Mouse (Mus musculus): Measurements from ENCODE around the gene Tax1bp3. TPM values are rescaled to one million over a fixed set of nuclear protein-coding genes. Genes with fewer than 3 reads are reported as not detected.

Gene Tax1bp3
- 174 and 181 TPM in 2 replicates for polyA plus RNA-seq (2015; fragmentation: Nextera tagmentation; extraction: Ambion mirVana)

DNA sequence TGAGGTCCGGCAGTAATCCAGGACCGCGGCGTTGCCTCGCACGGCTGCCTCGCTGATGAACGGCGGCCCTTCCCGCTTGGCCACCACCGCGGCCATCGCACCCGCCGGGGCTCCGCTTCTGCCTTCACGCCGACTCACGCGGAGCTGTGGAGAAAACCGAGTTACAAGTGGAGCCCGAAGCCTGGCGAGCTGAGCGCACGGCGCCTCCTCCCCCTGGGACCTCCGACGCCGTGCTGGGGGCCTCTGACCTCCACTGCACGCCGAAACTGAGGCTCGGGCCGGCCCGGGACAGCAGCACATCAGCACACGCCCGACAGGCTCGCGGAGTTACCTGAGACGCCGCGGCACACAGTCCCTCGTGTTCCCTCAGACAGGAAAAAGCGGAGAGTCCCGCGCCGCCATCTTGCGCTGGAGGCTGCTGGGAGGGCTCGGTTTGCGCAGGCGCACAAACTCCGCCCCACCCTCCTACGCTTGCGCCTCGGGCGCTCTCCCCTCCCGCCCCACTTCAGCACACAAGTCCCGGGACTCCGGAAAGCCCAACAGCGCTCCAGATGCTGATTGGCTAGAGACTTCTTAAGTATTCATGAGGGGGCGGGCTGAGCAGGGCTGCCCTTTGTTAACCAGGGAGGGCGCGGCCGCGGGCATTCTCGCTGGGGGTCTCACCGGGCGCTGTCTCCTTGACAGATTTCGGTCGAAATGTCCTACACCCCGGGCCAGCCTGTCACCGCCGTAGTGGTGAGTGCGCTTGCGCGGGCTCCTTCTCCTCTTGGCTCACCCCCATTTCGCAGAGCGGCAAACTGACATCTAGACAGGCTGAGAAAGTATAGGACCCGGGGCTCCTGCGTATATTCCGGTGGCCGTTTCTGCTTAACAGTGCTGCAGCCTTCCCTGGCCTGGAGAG lies at the start of gene Tax1bp3, which contains the start of gene Emc6:
Gene Tax1bp3, plus strand, starts transcription at position 476 of the 901 bp plus-strand sequence.
Gene Emc6, minus strand, starts transcription at position 430 of the 901 bp plus-strand sequence.
- Histone ChIP-seq H3K9ac (peak within 1 kb of the TSS; percentile 90), H3K27me3 (no peaks in the 10 kb centered on the region), H3K27ac (peak within 1 kb of the TSS; percentile 79), H3K4me1 (peaks cover 32% of the 10 kb centered on the region), H3K9me3 (replicated peaks) (no peaks in the 10 kb centered on the region), H3K36me3 (ENCODE audit: poor library complexity, severe bottlenecking) (peaks cover 31% of the 10 kb centered on the region), H3K4me2 (peak within 1 kb of the TSS; percentile 84), H3K4me3 (peak within 1 kb of the TSS; percentile 91)
- peak; percentile 98 for ATAC-seq
- under 1% methylated on average over 81 of the region's 81 CpGs for WGBS

DNA sequence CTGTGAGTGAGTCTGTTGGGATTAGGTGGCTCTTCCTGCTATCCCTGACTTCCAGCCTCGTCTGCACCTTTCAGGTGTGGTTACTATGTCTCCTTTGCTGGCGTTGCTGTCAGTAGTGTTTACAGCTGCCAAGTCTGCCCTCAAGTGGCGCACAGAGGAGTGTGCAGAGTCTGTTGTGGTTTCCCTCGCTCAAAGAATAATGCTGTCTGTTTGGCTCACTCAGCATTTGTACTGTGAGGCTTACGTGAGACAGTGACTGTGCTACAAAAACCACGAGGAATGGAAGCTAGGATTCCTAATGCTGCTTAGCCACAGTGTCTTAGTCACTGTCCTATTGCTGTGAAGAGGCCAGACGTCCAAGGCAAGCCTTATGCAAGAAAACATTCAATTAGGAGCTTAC lies 45.9 kb upstream of the Tax1bp3 start:
- H3K36me3 ChIP-seq (ENCODE audit: poor library complexity, severe bottlenecking): peaks cover 48% of the 10 kb centered on the region
- no peak overlapping the region for H3K4me2 ChIP-seq
- H3K4me1 ChIP-seq: peaks cover 18% of the 10 kb centered on the region
- H3K9me3 ChIP-seq (replicated peaks): no peaks in the 10 kb centered on the region
- no peak overlapping the region for H3K9ac ChIP-seq
- no peaks in the 10 kb centered on the region for H3K27me3 ChIP-seq
- H3K27ac ChIP-seq: no peak overlapping the region
- 86% methylated on average over 7 of the region's 7 CpGs for WGBS
- H3K4me3 ChIP-seq: no peak overlapping the region
- ATAC-seq: no peak

DNA sequence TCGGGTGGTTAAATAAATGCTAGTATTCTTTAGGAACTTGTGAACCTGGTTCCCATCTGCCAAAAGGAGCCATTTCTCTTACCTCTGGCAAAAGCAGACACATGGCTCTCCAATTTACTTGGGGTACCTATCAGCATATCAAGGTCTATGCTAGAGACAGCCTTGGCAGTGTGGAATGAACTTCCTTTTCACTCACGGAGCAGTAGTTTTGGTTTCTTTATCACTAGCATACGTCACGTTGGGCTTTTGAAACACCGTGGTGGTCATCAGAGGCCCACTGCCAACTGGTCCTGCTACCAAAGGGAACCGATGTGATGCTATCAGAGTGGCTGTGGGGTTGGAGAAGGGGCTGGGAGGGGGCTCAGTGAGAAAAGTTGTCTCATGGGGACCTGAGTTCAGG lies 43.9 kb upstream of the Tax1bp3 start:
- Histone ChIP-seq H3K4me1 (peaks cover 35% of the 10 kb centered on the region), H3K27me3 (no peaks in the 10 kb centered on the region), H3K4me2 (no peak overlapping the region), H3K9ac (no peak overlapping the region), H3K27ac (no peak overlapping the region), H3K9me3 (replicated peaks) (no peaks in the 10 kb centered on the region), H3K36me3 (ENCODE audit: poor library complexity, severe bottlenecking) (peaks cover 43% of the 10 kb centered on the region), H3K4me3 (no peak overlapping the region)
- WGBS: 96% methylated on average over 6 of the region's 6 CpGs
- no peak for ATAC-seq

DNA sequence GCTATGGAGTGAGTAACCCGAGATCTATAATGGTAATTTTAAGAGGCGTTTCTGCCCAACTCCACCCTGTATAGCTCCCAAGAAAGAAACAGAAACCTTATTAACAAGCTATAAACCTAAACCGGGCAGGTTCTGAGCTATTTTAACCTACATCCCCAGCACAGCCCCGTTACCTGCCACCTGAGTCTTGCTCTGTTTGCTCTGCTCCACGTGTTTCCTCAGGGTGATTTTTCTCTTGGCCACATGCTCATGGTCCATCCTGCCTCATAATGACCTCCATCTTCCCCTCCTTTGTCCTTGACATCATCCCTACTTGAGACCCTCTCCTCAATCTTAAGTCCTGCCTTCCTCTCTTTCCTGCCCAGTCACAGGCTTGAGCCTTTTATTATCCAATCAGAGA lies 42.7 kb upstream of the Tax1bp3 start:
- ATAC-seq: no peak
- WGBS: 93% methylated on average over 5 of the region's 5 CpGs
- H3K4me2 ChIP-seq: peak overlapping the region; percentile 36

DNA sequence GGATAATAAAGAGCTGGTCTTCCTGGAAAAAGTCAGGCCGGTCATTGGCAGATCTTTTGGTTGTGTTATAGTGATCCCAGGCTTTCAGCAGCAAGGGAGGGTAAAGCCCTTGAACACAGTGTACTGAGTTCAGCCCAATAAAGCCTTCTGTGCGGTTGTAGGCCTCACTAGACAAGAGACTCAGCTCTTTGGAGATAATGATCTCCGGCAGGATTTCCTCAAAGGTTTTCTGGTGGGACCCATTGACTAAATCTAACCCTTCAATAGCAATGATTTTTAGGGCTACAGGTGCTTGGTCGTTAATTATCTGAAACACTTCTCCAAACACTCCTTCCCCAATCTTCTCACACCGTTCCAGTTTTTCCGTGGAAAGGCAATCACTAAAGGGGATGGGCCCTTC lies 40.3 kb upstream of the Tax1bp3 start:
- H3K9ac ChIP-seq: peak overlapping the region; percentile 81; the same call in 1 of the 2 replicates
- WGBS: 89% methylated on average over 6 of the region's 6 CpGs
- no peaks in the 10 kb centered on the region for H3K9me3 ChIP-seq (replicated peaks)
- H3K4me2 ChIP-seq: peak overlapping the region; percentile 78
- ATAC-seq: no peak
- peak overlapping the region; percentile 82 for H3K4me3 ChIP-seq
- H3K4me1 ChIP-seq: peaks cover 38% of the 10 kb centered on the region
- H3K27me3 ChIP-seq: no peaks in the 10 kb centered on the region
- peaks cover 32% of the 10 kb centered on the region for H3K36me3 ChIP-seq (ENCODE audit: poor library complexity, severe bottlenecking)
- H3K27ac ChIP-seq: no peak overlapping the region

More for the DNA sequence above, 42.7 kb upstream of the Tax1bp3 start:
- H3K36me3 ChIP-seq (ENCODE audit: poor library complexity, severe bottlenecking): peaks cover 43% of the 10 kb centered on the region
- no peaks in the 10 kb centered on the region for H3K9me3 ChIP-seq (replicated peaks)
- no peak overlapping the region for H3K27ac ChIP-seq
- H3K9ac ChIP-seq: no peak overlapping the region
- H3K4me3 ChIP-seq: 0 out of 2 replicates have a peak overlapping the region, but pooled peaks have one; percentile 4
- H3K4me1 ChIP-seq: peaks cover 38% of the 10 kb centered on the region
- H3K27me3 ChIP-seq: no peaks in the 10 kb centered on the region

DNA sequence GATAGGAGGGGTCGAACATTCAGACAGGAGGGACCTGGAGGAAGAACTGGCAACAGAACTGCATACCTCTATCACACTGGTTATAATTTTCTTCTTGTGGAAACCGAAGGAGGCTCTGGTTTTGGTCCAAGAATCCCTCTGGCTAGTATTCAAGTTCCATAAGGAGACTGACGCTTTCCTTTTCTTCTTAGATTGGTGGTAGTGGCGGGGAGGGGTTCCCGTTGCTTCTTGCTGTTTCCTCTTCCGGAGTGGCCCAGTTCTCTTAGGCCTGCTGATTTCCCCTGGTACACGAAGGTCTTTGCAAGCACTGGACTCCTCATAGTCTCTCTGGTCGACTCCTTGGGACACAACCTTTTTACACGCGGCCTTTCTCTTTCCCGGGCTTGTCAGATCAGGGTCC lies 39.8 kb upstream of the Tax1bp3 start:
- Histone ChIP-seq H3K36me3 (ENCODE audit: poor library complexity, severe bottlenecking) (peaks cover 30% of the 10 kb centered on the region), H3K27me3 (no peaks in the 10 kb centered on the region), H3K4me3 (peak overlapping the region; percentile 82), H3K4me1 (peaks cover 38% of the 10 kb centered on the region), H3K4me2 (peak overlapping the region; percentile 78), H3K9ac (peak overlapping the region; percentile 81), H3K27ac (no peak overlapping the region), H3K9me3 (replicated peaks) (no peaks in the 10 kb centered on the region)
- ATAC-seq: no peak
- WGBS: 39% methylated on average over 11 of the region's 11 CpGs

DNA sequence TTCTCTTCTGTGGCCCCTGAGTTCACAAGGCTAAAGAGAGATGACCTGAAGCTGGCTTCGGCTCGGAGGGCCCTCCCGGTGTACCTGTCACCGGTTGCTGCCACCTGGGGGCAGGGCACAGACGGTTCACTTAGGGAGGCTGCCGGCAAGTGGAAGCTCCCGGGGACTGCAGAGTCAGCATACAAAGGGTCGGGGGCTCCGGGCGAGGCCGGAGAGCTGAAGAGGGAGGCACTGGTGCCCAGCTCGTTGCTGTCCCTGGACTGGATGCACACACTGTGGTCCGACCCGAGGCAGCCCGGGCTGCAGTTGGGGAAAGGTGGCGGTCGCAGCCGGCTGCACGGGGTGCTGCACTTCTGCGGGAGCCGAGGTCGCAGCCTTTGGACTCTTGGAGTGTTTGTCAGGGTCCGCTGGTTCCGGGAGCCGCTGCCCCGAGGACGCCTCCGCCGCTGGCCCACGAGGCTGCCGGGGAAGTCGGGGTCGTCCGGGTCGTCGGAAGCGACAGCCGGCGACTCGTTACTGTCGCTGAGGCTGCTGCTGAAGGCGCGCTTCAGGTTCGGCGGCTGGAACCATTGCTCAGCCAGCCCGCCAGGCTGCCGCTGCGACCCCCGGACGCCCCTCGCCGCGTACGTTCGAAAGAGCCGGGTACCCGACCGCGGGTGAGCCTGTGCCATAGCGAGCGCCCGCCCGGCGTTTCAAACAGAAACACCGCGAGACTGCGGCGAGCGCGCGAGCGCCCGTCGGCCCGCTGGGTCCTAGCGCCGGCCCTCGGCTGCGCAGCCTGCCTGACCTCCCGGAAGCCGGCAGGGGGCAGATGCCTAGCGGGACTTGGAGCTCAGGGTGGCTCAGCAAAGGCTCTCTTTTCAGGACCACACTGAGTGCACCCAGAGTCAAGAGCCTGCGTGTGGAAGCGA lies 39.0 kb upstream of the Tax1bp3 start, which contains the start of gene Haspin:
Gene Haspin, minus strand, starts transcription at position 704 of the 911 bp plus-strand sequence.
- peak within 1 kb of the TSS; percentile 78 for H3K4me2 ChIP-seq

DNA sequence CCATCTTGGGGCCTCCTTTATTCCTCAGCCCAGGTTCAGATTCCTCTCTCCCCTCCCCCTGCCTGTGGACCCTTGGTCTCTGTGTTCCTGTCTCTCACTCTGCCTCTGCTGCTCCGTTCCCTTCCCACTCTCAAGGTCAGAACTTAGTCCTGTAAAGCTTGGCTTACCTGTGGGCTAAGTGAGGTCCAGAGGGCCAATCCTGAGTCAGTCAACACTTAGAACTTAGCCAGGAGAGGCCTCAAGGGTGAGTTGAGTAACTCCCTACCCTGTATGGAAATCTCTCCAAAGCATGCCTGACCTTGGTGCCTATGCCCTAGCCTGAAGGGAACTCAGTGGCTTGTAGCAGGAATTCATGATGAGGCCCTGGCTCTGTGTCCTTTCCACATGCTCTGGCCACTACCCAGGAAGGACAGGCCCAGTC lies 32.6 kb upstream of the Tax1bp3 start:
- no peak for ATAC-seq
- WGBS: 78% methylated on average over 1 of the region's 1 CpGs
- H3K36me3 ChIP-seq (ENCODE audit: poor library complexity, severe bottlenecking): no peaks in the 10 kb centered on the region
- H3K4me3 ChIP-seq: no peak overlapping the region
- no peak overlapping the region for H3K27ac ChIP-seq
- no peaks in the 10 kb centered on the region for H3K4me1 ChIP-seq
- no peak overlapping the region for H3K4me2 ChIP-seq
- H3K9ac ChIP-seq: no peak overlapping the region
- H3K9me3 ChIP-seq (replicated peaks): no peaks in the 10 kb centered on the region
- H3K27me3 ChIP-seq: 0 out of 2 replicates have a peak, but pooled peaks cover 2% of the 10 kb centered on the region

More for the DNA sequence above, 39.0 kb upstream of the Tax1bp3 start, which contains the start of gene Haspin:
- H3K9me3 ChIP-seq (replicated peaks): no peaks in the 10 kb centered on the region
- peak within 1 kb of the TSS; percentile 82 for H3K4me3 ChIP-seq
- H3K27me3 ChIP-seq: no peaks in the 10 kb centered on the region
- peaks cover 23% of the 10 kb centered on the region for H3K36me3 ChIP-seq (ENCODE audit: poor library complexity, severe bottlenecking)
- under 1% methylated on average over 65 of the region's 84 CpGs for WGBS
- ATAC-seq: peak; percentile 97
- H3K4me1 ChIP-seq: peaks cover 38% of the 10 kb centered on the region
- H3K9ac ChIP-seq: peak within 1 kb of the TSS; percentile 81
- H3K27ac ChIP-seq: no peak within 1 kb of the TSS

DNA sequence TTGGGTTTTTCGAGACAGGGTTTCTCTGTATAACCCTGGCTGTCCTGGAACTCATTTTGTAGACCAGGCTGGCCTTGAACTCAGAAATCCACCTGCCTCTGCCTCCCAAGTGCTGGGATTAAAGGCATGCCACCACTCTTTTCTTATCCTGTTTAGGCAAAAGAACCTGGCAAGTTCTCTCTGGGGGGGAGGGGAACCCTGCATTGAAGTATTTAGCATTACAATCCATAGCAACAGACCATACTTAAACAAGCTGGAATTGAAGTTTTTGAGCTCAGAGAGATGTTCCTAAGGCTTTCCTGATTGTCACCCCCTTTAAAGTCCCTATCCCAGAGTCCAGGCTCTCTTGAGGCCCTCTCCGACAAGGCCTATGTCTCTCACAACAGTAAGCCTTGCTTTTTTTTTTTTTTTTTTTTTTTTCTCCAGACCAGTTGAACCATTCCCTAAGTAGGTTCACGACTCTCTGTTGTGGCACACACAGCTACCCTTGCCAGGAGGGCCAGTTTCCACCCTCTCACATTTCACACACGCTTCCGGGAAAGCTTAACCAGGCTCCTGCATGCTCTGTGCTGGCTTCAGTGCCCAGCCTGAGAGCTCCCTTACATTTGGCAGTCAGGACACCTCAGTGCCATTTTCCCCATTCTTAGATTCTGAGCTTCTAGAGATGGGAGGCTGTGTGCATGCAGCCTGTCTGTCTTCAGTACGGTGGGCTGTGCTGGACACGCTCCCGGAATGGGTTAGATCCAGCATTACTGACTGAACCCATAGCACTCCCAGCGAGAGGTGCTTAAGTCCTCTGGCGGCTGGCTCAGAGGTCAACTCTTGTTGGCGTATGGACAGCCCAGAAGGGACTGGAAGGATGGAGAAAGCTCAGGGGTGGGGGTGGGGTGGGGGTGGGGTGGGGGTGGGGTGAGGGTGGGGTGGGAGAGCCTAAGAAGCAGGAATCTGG lies 30.6 kb upstream of the Tax1bp3 start:
- Histone ChIP-seq H3K36me3 (ENCODE audit: poor library complexity, severe bottlenecking) (no peaks in the 10 kb centered on the region), H3K4me2 (no peak overlapping the region), H3K4me1 (no peaks in the 10 kb centered on the region), H3K27ac (no peak overlapping the region), H3K4me3 (no peak overlapping the region), H3K9ac (no peak overlapping the region), H3K9me3 (replicated peaks) (no peaks in the 10 kb centered on the region), H3K27me3 (0 out of 2 replicates have a peak, but pooled peaks cover 2% of the 10 kb centered on the region)
- 58% methylated on average over 11 of the region's 11 CpGs for WGBS
- no peak for ATAC-seq

DNA sequence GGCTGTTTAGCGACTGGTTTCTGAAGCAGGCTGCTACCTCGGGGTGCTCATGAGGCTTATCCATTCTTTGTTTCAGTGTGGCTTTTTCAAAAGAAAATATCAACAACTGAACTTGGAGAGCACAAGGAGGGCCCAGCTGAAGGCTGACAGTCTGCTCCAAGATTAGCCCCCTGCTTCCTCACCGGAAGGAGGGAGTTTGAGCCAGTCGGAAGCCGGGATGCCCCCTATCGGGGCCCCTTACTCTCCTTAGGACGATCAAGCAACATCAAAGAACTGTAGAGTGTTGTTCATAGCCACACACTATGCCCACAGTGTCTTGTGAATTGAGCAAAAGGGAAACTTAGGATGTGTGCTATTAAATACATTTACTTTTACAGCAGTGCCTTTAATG lies 29.9 kb upstream of the Tax1bp3 start:
- no peaks in the 10 kb centered on the region for H3K36me3 ChIP-seq (ENCODE audit: poor library complexity, severe bottlenecking)
- H3K27ac ChIP-seq: no peak overlapping the region
- H3K4me1 ChIP-seq: no peaks in the 10 kb centered on the region
- no peak overlapping the region for H3K4me2 ChIP-seq
- no peaks in the 10 kb centered on the region for H3K9me3 ChIP-seq (replicated peaks)
- 0 out of 2 replicates have a peak, but pooled peaks cover 2% of the 10 kb centered on the region for H3K27me3 ChIP-seq
- no peak overlapping the region for H3K4me3 ChIP-seq
- ATAC-seq: no peak
- 59% methylated on average over 7 of the region's 7 CpGs for WGBS
- no peak overlapping the region for H3K9ac ChIP-seq

DNA sequence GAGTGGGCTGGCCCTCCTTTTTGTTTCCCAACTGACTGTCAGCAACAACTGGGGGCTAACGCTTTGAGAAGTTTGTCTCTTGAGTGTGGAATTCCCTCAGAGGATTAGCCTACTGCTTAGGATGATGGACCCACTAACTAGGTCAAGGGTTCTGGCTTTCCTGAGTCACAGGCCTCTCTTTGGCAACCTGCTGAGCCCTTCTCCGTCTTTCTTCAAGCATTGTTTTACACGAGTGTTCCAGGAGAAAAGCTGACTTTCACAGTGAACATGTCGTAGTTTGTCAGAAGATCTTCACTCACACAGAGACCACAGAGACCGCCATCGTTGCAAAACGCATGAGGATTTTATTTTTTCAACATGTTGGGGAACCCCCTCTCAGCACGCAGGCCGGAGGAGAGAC lies 28.7 kb upstream of the Tax1bp3 start:
- Histone ChIP-seq H3K27ac (no peak overlapping the region), H3K36me3 (ENCODE audit: poor library complexity, severe bottlenecking) (no peaks in the 10 kb centered on the region), H3K4me2 (no peak overlapping the region), H3K4me1 (no peaks in the 10 kb centered on the region), H3K9ac (no peak overlapping the region), H3K9me3 (replicated peaks) (no peaks in the 10 kb centered on the region), H3K27me3 (0 out of 2 replicates have a peak, but pooled peaks cover under 1% of the 10 kb centered on the region), H3K4me3 (no peak overlapping the region)
- WGBS: 72% methylated on average over 9 of the region's 9 CpGs
- no peak for ATAC-seq

Measured in forebrain, embryonic 13.5 days (tissue).